Mouse (Mus musculus) liver, embryonic 14.5 days (tissue): ENCODE measurements around the gene Cldn6.

ENCODE experiments used
- CTCF ChIP-seq: IDR thresholded peaks from 2 replicates; pipeline ENCODE4 v1.5.1; 2016; ENCODE audit warnings: antibody characterized with exemption, low read depth, control low read depth
- EP300 ChIP-seq: IDR thresholded peaks from 2 replicates; pipeline ENCODE4 v1.6.1; 2016; ENCODE audit warnings: antibody characterized with exemption, low read depth

- TF ChIP-seq EP300: no peak
- TF ChIP-seq CTCF: no peak
Observed at GRCm38 (mm10) chr17:23665511-23665910, 13.5 kb upstream of the Cldn6 start.
